In the genomic region with DNA sequence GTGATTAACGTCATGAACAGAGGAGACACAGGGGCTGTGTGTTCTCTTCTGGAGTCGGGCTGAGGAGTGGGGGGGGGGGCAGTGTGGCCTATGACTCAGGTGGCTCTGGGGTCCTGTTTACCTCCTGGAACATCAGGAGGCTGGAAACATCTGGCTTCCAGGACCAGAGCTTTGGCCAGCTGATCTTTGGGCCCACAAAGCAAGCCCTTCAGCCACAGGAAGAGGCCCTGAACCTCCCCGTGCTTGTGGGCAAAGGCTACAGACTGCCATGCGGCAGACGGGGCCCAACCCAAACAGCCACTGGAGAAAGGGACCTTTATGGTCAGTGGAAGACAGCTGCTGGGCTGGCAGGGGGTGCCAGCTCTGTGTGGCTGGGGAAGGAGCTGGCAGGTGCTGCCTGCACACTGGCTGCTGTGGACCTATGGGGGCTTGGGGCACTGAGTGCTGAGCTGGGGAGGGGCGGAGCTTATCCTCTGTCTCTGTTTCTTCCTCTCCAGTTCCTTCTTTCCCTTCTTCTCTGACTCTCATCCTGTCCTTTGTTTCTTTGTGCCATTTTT, we compare ENCODE assay signal across 13 mouse cellular contexts. TPM values are rescaled to one million over a fixed set of nuclear protein-coding genes. Genes with fewer than 3 reads are reported as not detected.
A peak's percentile ranks its signal among the peaks of the same experiment; 100 is the strongest.
DNase-seq lines count a peak whose midpoint lies in the region; ATAC-seq and TF ChIP-seq lines count a peak whose summit lies in the region.
"Had no signal": no experiment of that assay in that cellular context is flagged by ENCODE, and none has a peak within 500 bp of the region (broad histone marks: within the 10 kb centered on the region; RNA-seq: fewer than 3 reads in every experiment).

No protein-coding gene starts in this region.

- ATAC-seq in limb, embryonic 12.5 days (ENCODE audit: insufficient number of reproducible peaks, insufficient read depth, low FRiP score, low TSS enrichment, low read depth) = no peak
- no peak for ATAC-seq in frontal cortex, adult (ENCODE audit: low TSS enrichment)
- ATAC-seq: inflammation-experienced regulatory T-cells, adult 6 months had no signal

- H3K9me3 ChIP-seq in limb, embryonic 12.5 days = no peaks in the 10 kb centered on the region
- H3K9me3 ChIP-seq: neural tube, embryonic 15.5 days had no signal

- intact Hi-C loops in left cerebral cortex, postnatal 4 days (cut with DNase I) = no loop called here

- no peaks in the 10 kb centered on the region for H3K36me3 ChIP-seq in C2C12 (ENCODE audit: control insufficient read depth, insufficient read depth)
- H3K36me3 ChIP-seq in limb, embryonic 12.5 days = no peaks in the 10 kb centered on the region
- H3K36me3 ChIP-seq: neural tube, embryonic 15.5 days had no signal

- H3K4me1 ChIP-seq in limb, embryonic 12.5 days (replicated peaks) = 0 out of 2 replicates have a peak, but pooled peaks cover 8% of the 10 kb centered on the region

- H3K4me3 ChIP-seq in C2C12 (ENCODE audit: insufficient read depth, poor library complexity, severe bottlenecking) = no peak overlapping the region
- no peak overlapping the region for H3K4me3 ChIP-seq in limb, embryonic 12.5 days (replicated peaks)
- H3K4me3 ChIP-seq: neural tube, embryonic 15.5 days had no signal

- H3K27me3 ChIP-seq in C2C12 (ENCODE audit: control insufficient read depth, insufficient read depth, insufficient read length) = no peaks in the 10 kb centered on the region
- no peaks in the 10 kb centered on the region for H3K27me3 ChIP-seq in limb, embryonic 12.5 days
- H3K27me3 ChIP-seq: neural tube, embryonic 15.5 days had no signal

- TF ChIP-seq CTCF in C2C12 (IDR thresholded peaks at IDR 0.05; ENCODE audit: control insufficient read depth, insufficient read depth, insufficient read length) = no peak

- 55% methylated on average over 6 of the region's 6 CpGs for WGBS in limb, embryonic 12.5 days

- no peak overlapping the region for H3K4me2 ChIP-seq in limb, embryonic 12.5 days
- H3K4me2 ChIP-seq: neural tube, embryonic 15.5 days had no signal

- DNase-seq in left cerebral cortex, postnatal 4 days = peak; percentile 31
- no peak for DNase-seq in left cerebral cortex, adult 11 months (ENCODE audit: low spot score)
- DNase-seq in fibroblast of lung, adult 2 months (ENCODE audit: low read depth) = peak; percentile 48
- no peak for DNase-seq in lung, postnatal 10 days
- DNase-seq in kidney, postnatal 25 days = no peak
- DNase-seq: layer of hippocampus, adult 9-11 months; right cerebral cortex, postnatal 4 days had no signal

- no peak overlapping the region for H3K9ac ChIP-seq in limb, embryonic 12.5 days (replicated peaks)
- H3K9ac ChIP-seq: liver, embryonic 14.5 days; neural tube, embryonic 15.5 days had no signal

- no peaks in the 10 kb centered on the region for H3K79me3 ChIP-seq in C2C12 (ENCODE audit: low read depth)

- no peak overlapping the region for H3ac ChIP-seq in C2C12 (ENCODE audit: control insufficient read depth, insufficient read length, low read depth)

- H3K27ac ChIP-seq in limb, embryonic 12.5 days = 0 out of 2 replicates have a peak overlapping the region, but pooled peaks have one; percentile 35
- H3K27ac ChIP-seq: liver, embryonic 14.5 days; neural tube, embryonic 15.5 days had no signal

- no peaks in the 10 kb centered on the region for H3K79me2 ChIP-seq in C2C12 (ENCODE audit: control insufficient read depth, insufficient read depth)

TF ChIP-seq in C2C12, 6 proteins besides CTCF, POLR2A, EP300 and RAD21:
- TF ChIP-seq MYOD1 (IDR thresholded peaks at IDR 0.05; ENCODE audit: control insufficient read depth, insufficient read length, low read depth) (peak; percentile 21), USF1 (IDR thresholded peaks at IDR 0.05; ENCODE audit: low read depth) (no peak)

RNA-seq across cellular contexts. Expression of a gene that starts 45.2 kb away (rescaled TPM):
- total RNA-seq in left cerebral cortex, postnatal 4 days (2021) = 100 to 1,000 TPM; 312 to 345 TPM
- polyA plus RNA-seq in C2C12 (2012; fragmentation: generic; extraction: Trizol) = 12.1 TPM
- 4.1 and 4.4 TPM in 2 replicates for polyA plus RNA-seq in limb, embryonic 12.5 days (2016; fragmentation: Nextera tagmentation; extraction: Ambion mirVana)

Comparison
In these comparisons a context has a peak if more than half of its experiments do, and no peak if none do; other contexts are left out.
1. DNase-seq: peak in left cerebral cortex, postnatal 4 days (single experiment) and fibroblast of lung, adult 2 months (single experiment); none in left cerebral cortex, adult 11 months (single experiment), lung, postnatal 10 days (single experiment) and kidney, postnatal 25 days (0 of 2).